Mouse (Mus musculus): ENCODE measurements around the gene Igf1r. TPM values are rescaled to one million over a fixed set of nuclear protein-coding genes. Genes with fewer than 3 reads are reported as not detected.

The Igf1r gene
- polyA plus RNA-seq, 1 experiment from 2014 or later = 17.2 TPM

- Histone ChIP-seq H3K4me3 (ENCODE audit: low read depth, low read length) (no peak overlapping the region), H3K4me1 (ENCODE audit: control insufficient read depth, insufficient read depth, low read length) (no peaks in the 10 kb centered on the region), H3K9ac (ENCODE audit: low read length) (no peak overlapping the region), H3K4me2 (ENCODE audit: low read depth) (no peak overlapping the region), H3K9me3 (ENCODE audit: control insufficient read depth, low read length) (no peaks in the 10 kb centered on the region), H3K27ac (ENCODE audit: low read depth, low read length) (no peak overlapping the region), H3K36me3 (ENCODE audit: control insufficient read depth, insufficient read depth, low read length) (no peaks in the 10 kb centered on the region), H3K27me3 (ENCODE audit: control insufficient read depth, insufficient read depth, low read length) (no peaks in the 10 kb centered on the region)
- DNase-seq (ENCODE audit: low spot score) (no peak), ATAC-seq (ENCODE audit: insufficient read depth, low FRiP score, low TSS enrichment) (no peak)
- WGBS = 87% methylated on average over 4 of the region's 4 CpGs
Measured at GRCm38 (mm10) chr7:68036527-68036926, 83.9 kb downstream of the Igf1r start.

GRCm38 (mm10) chr7:68038846-68039245 is 86.2 kb downstream of the Igf1r start:
- Histone ChIP-seq H3K4me1 (ENCODE audit: control insufficient read depth, insufficient read depth, low read length) (no peaks in the 10 kb centered on the region), H3K27ac (ENCODE audit: low read depth, low read length) (no peak overlapping the region), H3K36me3 (ENCODE audit: control insufficient read depth, insufficient read depth, low read length) (no peaks in the 10 kb centered on the region), H3K9me3 (ENCODE audit: control insufficient read depth, low read length) (no peaks in the 10 kb centered on the region), H3K4me2 (ENCODE audit: low read depth) (no peak overlapping the region), H3K4me3 (ENCODE audit: low read depth, low read length) (no peak overlapping the region), H3K9ac (ENCODE audit: low read length) (no peak overlapping the region), H3K27me3 (ENCODE audit: control insufficient read depth, insufficient read depth, low read length) (no peaks in the 10 kb centered on the region)
- ATAC-seq (ENCODE audit: insufficient read depth, low FRiP score, low TSS enrichment) (no peak), DNase-seq (ENCODE audit: low spot score) (no peak)
- 67% methylated on average over 8 of the region's 8 CpGs for WGBS

GRCm38 (mm10) chr7:68039550-68039949 is 86.9 kb downstream of the Igf1r start:
- Histone ChIP-seq H3K9me3 (ENCODE audit: control insufficient read depth, low read length) (no peaks in the 10 kb centered on the region), H3K27ac (ENCODE audit: low read depth, low read length) (no peak overlapping the region), H3K4me3 (ENCODE audit: low read depth, low read length) (no peak overlapping the region), H3K27me3 (ENCODE audit: control insufficient read depth, insufficient read depth, low read length) (no peaks in the 10 kb centered on the region), H3K4me1 (ENCODE audit: control insufficient read depth, insufficient read depth, low read length) (no peaks in the 10 kb centered on the region), H3K4me2 (ENCODE audit: low read depth) (no peak overlapping the region), H3K36me3 (ENCODE audit: control insufficient read depth, insufficient read depth, low read length) (no peaks in the 10 kb centered on the region), H3K9ac (ENCODE audit: low read length) (no peak overlapping the region)
- DNase-seq (ENCODE audit: low spot score) = no peak
- no peak for ATAC-seq (ENCODE audit: insufficient read depth, low FRiP score, low TSS enrichment)
- 69% methylated on average over 2 of the region's 2 CpGs for WGBS

- no peaks in the 10 kb centered on the region for H3K4me1 ChIP-seq (ENCODE audit: control insufficient read depth, insufficient read depth, low read length)
- H3K4me2 ChIP-seq (ENCODE audit: low read depth) = no peak overlapping the region
- no peak overlapping the region for H3K4me3 ChIP-seq (ENCODE audit: low read depth, low read length)
- H3K9ac ChIP-seq (ENCODE audit: low read length) = no peak overlapping the region
- DNase-seq (ENCODE audit: low spot score) (no peak), ATAC-seq (ENCODE audit: insufficient read depth, low FRiP score, low TSS enrichment) (no peak)
- no peaks in the 10 kb centered on the region for H3K9me3 ChIP-seq (ENCODE audit: control insufficient read depth, low read length)
- 80% methylated on average over 4 of the region's 4 CpGs for WGBS
- no peak overlapping the region for H3K27ac ChIP-seq (ENCODE audit: low read depth, low read length)
- no peaks in the 10 kb centered on the region for H3K27me3 ChIP-seq (ENCODE audit: control insufficient read depth, insufficient read depth, low read length)
- H3K36me3 ChIP-seq (ENCODE audit: control insufficient read depth, insufficient read depth, low read length) = no peaks in the 10 kb centered on the region
Measured at GRCm38 (mm10) chr7:68044621-68045020, 92.0 kb downstream of the Igf1r start.

- H3K4me1 ChIP-seq (ENCODE audit: control insufficient read depth, insufficient read depth, low read length) = no peaks in the 10 kb centered on the region
- no peak for ATAC-seq (ENCODE audit: insufficient read depth, low FRiP score, low TSS enrichment)
- no peak overlapping the region for H3K4me2 ChIP-seq (ENCODE audit: low read depth)
- no peaks in the 10 kb centered on the region for H3K36me3 ChIP-seq (ENCODE audit: control insufficient read depth, insufficient read depth, low read length)
- no peak overlapping the region for H3K9ac ChIP-seq (ENCODE audit: low read length)
- no peak for DNase-seq (ENCODE audit: low spot score)
- H3K4me3 ChIP-seq (ENCODE audit: low read depth, low read length) = no peak overlapping the region
- no peaks in the 10 kb centered on the region for H3K9me3 ChIP-seq (ENCODE audit: control insufficient read depth, low read length)
- WGBS = 82% methylated on average over 4 of the region's 4 CpGs
- no peaks in the 10 kb centered on the region for H3K27me3 ChIP-seq (ENCODE audit: control insufficient read depth, insufficient read depth, low read length)
- H3K27ac ChIP-seq (ENCODE audit: low read depth, low read length) = no peak overlapping the region
Measured at GRCm38 (mm10) chr7:68047152-68047551, 94.5 kb downstream of the Igf1r start.

GRCm38 (mm10) chr7:68048532-68048931 is 95.9 kb downstream of the Igf1r start:
- no peaks in the 10 kb centered on the region for H3K27me3 ChIP-seq (ENCODE audit: control insufficient read depth, insufficient read depth, low read length)
- no peak overlapping the region for H3K9ac ChIP-seq (ENCODE audit: low read length)
- no peaks in the 10 kb centered on the region for H3K4me1 ChIP-seq (ENCODE audit: control insufficient read depth, insufficient read depth, low read length)
- no peak overlapping the region for H3K27ac ChIP-seq (ENCODE audit: low read depth, low read length)
- no peak overlapping the region for H3K4me2 ChIP-seq (ENCODE audit: low read depth)
- no peak overlapping the region for H3K4me3 ChIP-seq (ENCODE audit: low read depth, low read length)
- no peaks in the 10 kb centered on the region for H3K9me3 ChIP-seq (ENCODE audit: control insufficient read depth, low read length)
- ATAC-seq (ENCODE audit: insufficient read depth, low FRiP score, low TSS enrichment) (no peak), DNase-seq (ENCODE audit: low spot score) (no peak)
- 88% methylated on average over 4 of the region's 4 CpGs for WGBS
- H3K36me3 ChIP-seq (ENCODE audit: control insufficient read depth, insufficient read depth, low read length) = no peaks in the 10 kb centered on the region

GRCm38 (mm10) chr7:68049048-68049447 is 96.4 kb downstream of the Igf1r start:
- Histone ChIP-seq H3K9me3 (ENCODE audit: control insufficient read depth, low read length) (no peaks in the 10 kb centered on the region), H3K4me3 (ENCODE audit: low read depth, low read length) (no peak overlapping the region), H3K9ac (ENCODE audit: low read length) (no peak overlapping the region), H3K36me3 (ENCODE audit: control insufficient read depth, insufficient read depth, low read length) (no peaks in the 10 kb centered on the region), H3K4me2 (ENCODE audit: low read depth) (no peak overlapping the region), H3K4me1 (ENCODE audit: control insufficient read depth, insufficient read depth, low read length) (no peaks in the 10 kb centered on the region), H3K27me3 (ENCODE audit: control insufficient read depth, insufficient read depth, low read length) (no peaks in the 10 kb centered on the region), H3K27ac (ENCODE audit: low read depth, low read length) (no peak overlapping the region)
- ATAC-seq (ENCODE audit: insufficient read depth, low FRiP score, low TSS enrichment) = no peak
- DNase-seq (ENCODE audit: low spot score) = no peak
- 90% methylated on average over 7 of the region's 7 CpGs for WGBS

- H3K9me3 ChIP-seq (ENCODE audit: control insufficient read depth, low read length) = no peaks in the 10 kb centered on the region
- whole genome bisulfite sequencing = 71% methylated on average over 10 of the region's 10 CpGs
- DNase-seq (ENCODE audit: low spot score) = no peak
Measured at GRCm38 (mm10) chr7:68053002-68053624, 100.5 kb downstream of the Igf1r start.

GRCm38 (mm10) chr7:68054498-68054897 is 101.9 kb downstream of the Igf1r start:
- Histone ChIP-seq H3K4me3 (ENCODE audit: low read depth, low read length) (no peak overlapping the region), H3K36me3 (ENCODE audit: control insufficient read depth, insufficient read depth, low read length) (no peaks in the 10 kb centered on the region), H3K4me2 (ENCODE audit: low read depth) (no peak overlapping the region), H3K9ac (ENCODE audit: low read length) (no peak overlapping the region), H3K4me1 (ENCODE audit: control insufficient read depth, insufficient read depth, low read length) (no peaks in the 10 kb centered on the region), H3K9me3 (ENCODE audit: control insufficient read depth, low read length) (no peaks in the 10 kb centered on the region), H3K27me3 (ENCODE audit: control insufficient read depth, insufficient read depth, low read length) (no peaks in the 10 kb centered on the region), H3K27ac (ENCODE audit: low read depth, low read length) (no peak overlapping the region)
- no peak for DNase-seq (ENCODE audit: low spot score)
- ATAC-seq (ENCODE audit: insufficient read depth, low FRiP score, low TSS enrichment) = no peak
- WGBS = 53% methylated on average over 2 of the region's 2 CpGs

More at GRCm38 (mm10) chr7:68053002-68053624, 100.5 kb downstream of the Igf1r start:
- no peak for ATAC-seq (ENCODE audit: insufficient read depth, low FRiP score, low TSS enrichment)
- H3K27ac ChIP-seq (ENCODE audit: low read depth, low read length) = no peak overlapping the region
- no peaks in the 10 kb centered on the region for H3K27me3 ChIP-seq (ENCODE audit: control insufficient read depth, insufficient read depth, low read length)
- no peak overlapping the region for H3K9ac ChIP-seq (ENCODE audit: low read length)
- no peak overlapping the region for H3K4me2 ChIP-seq (ENCODE audit: low read depth)
- H3K4me3 ChIP-seq (ENCODE audit: low read depth, low read length) = no peak overlapping the region
- H3K36me3 ChIP-seq (ENCODE audit: control insufficient read depth, insufficient read depth, low read length) = no peaks in the 10 kb centered on the region
- H3K4me1 ChIP-seq (ENCODE audit: control insufficient read depth, insufficient read depth, low read length) = no peaks in the 10 kb centered on the region
